Mouse (Mus musculus): ENCODE results near the gene Olfml3. TPM values are rescaled to one million over a fixed set of nuclear protein-coding genes. Genes with fewer than 3 reads are reported as not detected.
A peak's percentile ranks its signal among the peaks of the same experiment; 100 is the strongest.

Gene Olfml3
- polyA plus RNA-seq, 1 experiment from 2014 or later, result 80.7 TPM

DNA sequence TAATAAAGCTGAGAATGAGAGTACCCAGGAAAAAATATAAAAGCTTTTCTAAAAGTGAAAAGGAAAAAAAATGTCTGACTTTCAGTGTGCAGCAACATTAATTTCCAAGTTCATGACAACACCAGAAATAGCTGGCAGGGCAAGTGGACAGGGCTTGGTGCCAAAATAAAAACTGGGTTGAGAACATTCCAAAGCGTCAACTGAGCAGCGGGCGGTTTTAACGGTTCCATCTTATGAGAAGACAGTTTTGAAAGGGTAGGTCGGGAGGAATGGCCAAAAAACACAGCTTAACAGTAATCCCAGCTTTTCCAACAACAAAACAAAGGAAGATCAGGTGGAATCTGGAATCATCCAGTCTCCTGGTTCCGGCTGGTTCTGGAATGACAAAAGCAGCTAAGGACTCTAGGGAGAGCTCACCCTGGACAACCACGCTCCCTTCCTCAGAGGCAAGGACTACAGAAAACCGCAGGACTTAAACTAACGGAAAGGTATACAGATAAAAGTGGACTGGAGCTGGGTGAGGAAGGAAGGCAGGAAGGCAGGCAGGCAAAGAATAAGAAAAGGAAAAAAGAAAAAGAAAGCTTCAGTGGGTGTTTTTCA is 33.8 kb upstream of the Olfml3 start:
- Histone ChIP-seq H3K27me3 (no peaks in the 10 kb centered on the region), H3K27ac (peak overlapping the region; percentile 62), H3K9me3 (no peaks in the 10 kb centered on the region), H3K4me2 (peak overlapping the region; percentile 22; the same call in 1 of the 2 replicates), H3K9ac (0 out of 2 replicates have a peak overlapping the region, but pooled peaks have one; percentile 14), H3K36me3 (peaks cover 19% of the 10 kb centered on the region; the same call in 1 of the 2 replicates), H3K4me3 (no peak overlapping the region), H3K4me1 (peaks cover 27% of the 10 kb centered on the region)
- 39% methylated on average over 9 of the region's 9 CpGs for WGBS
- ATAC-seq (ENCODE audit: borderline replicate concordance, extremely low read depth, low FRiP score, low TSS enrichment), result no peak

DNA sequence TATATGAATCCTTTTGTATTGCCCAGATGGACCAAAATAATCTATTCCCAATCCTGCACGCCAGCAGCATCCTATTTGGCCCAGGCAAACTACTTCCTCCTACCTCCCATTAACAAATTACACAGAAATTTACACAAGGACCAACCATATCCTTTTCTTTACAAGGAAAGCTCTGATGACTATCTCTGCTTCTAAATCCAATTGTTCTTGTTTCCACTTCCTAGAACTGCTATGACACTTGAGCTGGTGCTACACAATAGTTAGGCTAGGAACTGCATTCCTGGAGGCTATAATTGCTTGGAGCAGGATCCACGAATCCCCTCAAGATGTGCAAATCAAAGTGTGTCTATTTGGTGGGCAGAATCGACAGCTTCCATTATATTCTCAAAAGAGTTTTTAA is 29.0 kb upstream of the Olfml3 start:
- no peaks in the 10 kb centered on the region for H3K9me3 ChIP-seq
- WGBS, result 75% methylated on average over 3 of the region's 3 CpGs
- no peak for ATAC-seq (ENCODE audit: borderline replicate concordance, extremely low read depth, low FRiP score, low TSS enrichment)
- H3K4me1 ChIP-seq, result peaks cover 11% of the 10 kb centered on the region
- H3K4me2 ChIP-seq, result no peak overlapping the region
- H3K36me3 ChIP-seq, result peaks cover 37% of the 10 kb centered on the region
- no peak overlapping the region for H3K9ac ChIP-seq
- no peak overlapping the region for H3K4me3 ChIP-seq
- H3K27me3 ChIP-seq, result no peaks in the 10 kb centered on the region
- H3K27ac ChIP-seq, result no peak overlapping the region

- Histone ChIP-seq H3K27me3 (no peaks in the 10 kb centered on the region), H3K9me3 (no peaks in the 10 kb centered on the region), H3K27ac (no peak overlapping the region), H3K9ac (no peak overlapping the region), H3K36me3 (peaks cover 71% of the 10 kb centered on the region), H3K4me2 (no peak overlapping the region), H3K4me1 (no peaks in the 10 kb centered on the region), H3K4me3 (no peak overlapping the region)
- 81% methylated on average over 5 of the region's 5 CpGs for WGBS
- no peak for ATAC-seq (ENCODE audit: borderline replicate concordance, extremely low read depth, low FRiP score, low TSS enrichment)
Measured at GRCm38 (mm10) chr3:103759261-103759970, 21.6 kb upstream of the Olfml3 start.

DNA sequence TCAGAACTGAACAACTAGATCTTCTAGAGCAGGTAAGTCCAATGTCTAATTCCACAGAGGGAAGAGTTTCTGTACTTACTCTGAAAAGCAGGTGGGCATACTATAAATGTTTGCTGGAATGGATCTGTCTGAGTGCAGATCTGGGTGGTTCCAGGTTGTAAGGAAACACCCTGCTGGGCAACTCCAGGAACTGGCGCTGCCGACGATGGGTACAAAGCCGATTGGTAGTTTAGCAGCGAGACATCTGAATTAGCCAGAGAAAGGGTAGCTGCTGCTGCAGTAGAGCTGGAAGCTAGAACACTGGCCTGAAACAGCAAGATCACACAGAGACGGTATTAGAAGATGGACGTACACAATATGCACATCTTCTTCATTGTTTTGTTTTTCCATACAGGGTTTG is 20.7 kb upstream of the Olfml3 start:
- peaks cover 78% of the 10 kb centered on the region for H3K36me3 ChIP-seq
- 88% methylated on average over 7 of the region's 7 CpGs for WGBS
- H3K9me3 ChIP-seq, result no peaks in the 10 kb centered on the region
- H3K9ac ChIP-seq, result no peak overlapping the region
- H3K27ac ChIP-seq, result no peak overlapping the region
- no peaks in the 10 kb centered on the region for H3K27me3 ChIP-seq
- no peak for ATAC-seq (ENCODE audit: borderline replicate concordance, extremely low read depth, low FRiP score, low TSS enrichment)
- H3K4me3 ChIP-seq, result no peak overlapping the region
- no peak overlapping the region for H3K4me2 ChIP-seq
- H3K4me1 ChIP-seq, result no peaks in the 10 kb centered on the region

GRCm38 (mm10) chr3:103756920-103757319 is 19.1 kb upstream of the Olfml3 start:
- no peak for ATAC-seq (ENCODE audit: borderline replicate concordance, extremely low read depth, low FRiP score, low TSS enrichment)
- Histone ChIP-seq H3K27me3 (no peaks in the 10 kb centered on the region), H3K9me3 (no peaks in the 10 kb centered on the region), H3K9ac (no peak overlapping the region), H3K27ac (no peak overlapping the region), H3K4me3 (no peak overlapping the region), H3K36me3 (peaks cover 74% of the 10 kb centered on the region), H3K4me1 (no peaks in the 10 kb centered on the region), H3K4me2 (no peak overlapping the region)
- WGBS, result 86% methylated on average over 2 of the region's 2 CpGs

- H3K9me3 ChIP-seq, result no peaks in the 10 kb centered on the region
- WGBS, result 50% methylated on average over 3 of the region's 3 CpGs
- H3K36me3 ChIP-seq, result peaks cover 74% of the 10 kb centered on the region
- H3K27me3 ChIP-seq, result no peaks in the 10 kb centered on the region
- H3K9ac ChIP-seq, result no peak overlapping the region
- no peak overlapping the region for H3K27ac ChIP-seq
- H3K4me2 ChIP-seq, result no peak overlapping the region
- ATAC-seq (ENCODE audit: borderline replicate concordance, extremely low read depth, low FRiP score, low TSS enrichment), result no peak
- no peaks in the 10 kb centered on the region for H3K4me1 ChIP-seq
- H3K4me3 ChIP-seq, result no peak overlapping the region
Measured at GRCm38 (mm10) chr3:103755351-103755750, 17.6 kb upstream of the Olfml3 start.

DNA sequence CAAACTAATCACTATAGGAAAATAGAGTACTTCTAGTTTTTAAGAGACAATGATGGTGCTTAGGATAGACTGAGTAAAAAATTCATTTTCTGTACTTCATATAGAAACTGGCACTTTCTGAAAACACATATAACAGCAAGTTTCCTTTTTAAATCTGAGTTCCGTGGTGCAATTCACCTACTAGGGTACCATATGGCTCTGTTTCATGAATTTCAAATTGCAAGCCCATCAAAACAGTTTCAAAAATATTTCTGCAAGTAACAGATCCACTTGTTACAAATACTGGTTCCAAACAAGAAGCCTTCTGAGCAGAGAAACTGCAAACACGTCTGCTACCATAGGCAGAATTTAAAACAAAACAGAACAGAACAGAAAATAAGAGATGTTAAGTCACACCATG is 13.8 kb upstream of the Olfml3 start:
- Histone ChIP-seq H3K27ac (no peak overlapping the region), H3K4me1 (no peaks in the 10 kb centered on the region), H3K4me3 (no peak overlapping the region), H3K36me3 (peaks cover 75% of the 10 kb centered on the region), H3K9ac (no peak overlapping the region), H3K27me3 (no peaks in the 10 kb centered on the region), H3K9me3 (no peaks in the 10 kb centered on the region), H3K4me2 (no peak overlapping the region)
- ATAC-seq (ENCODE audit: borderline replicate concordance, extremely low read depth, low FRiP score, low TSS enrichment), result no peak
- 81% methylated on average over 2 of the region's 2 CpGs for WGBS

- Histone ChIP-seq H3K27me3 (no peaks in the 10 kb centered on the region), H3K4me3 (no peak overlapping the region), H3K4me1 (no peaks in the 10 kb centered on the region), H3K36me3 (peaks cover 80% of the 10 kb centered on the region), H3K4me2 (no peak overlapping the region), H3K27ac (no peak overlapping the region), H3K9ac (no peak overlapping the region), H3K9me3 (no peaks in the 10 kb centered on the region)
- ATAC-seq (ENCODE audit: borderline replicate concordance, extremely low read depth, low FRiP score, low TSS enrichment), result no peak
- 75% methylated on average over 5 of the region's 5 CpGs for WGBS
Measured at GRCm38 (mm10) chr3:103746711-103747110, 8.9 kb upstream of the Olfml3 start.

- Histone ChIP-seq H3K4me2 (no peak overlapping the region), H3K27ac (no peak overlapping the region), H3K4me1 (no peaks in the 10 kb centered on the region), H3K27me3 (no peaks in the 10 kb centered on the region), H3K9ac (no peak overlapping the region), H3K4me3 (no peak overlapping the region), H3K36me3 (peaks cover 72% of the 10 kb centered on the region), H3K9me3 (no peaks in the 10 kb centered on the region)
- no peak for ATAC-seq (ENCODE audit: borderline replicate concordance, extremely low read depth, low FRiP score, low TSS enrichment)
- 87% methylated on average over 14 of the region's 14 CpGs for WGBS
Measured at GRCm38 (mm10) chr3:103745001-103745770, 7.4 kb upstream of the Olfml3 start.

DNA sequence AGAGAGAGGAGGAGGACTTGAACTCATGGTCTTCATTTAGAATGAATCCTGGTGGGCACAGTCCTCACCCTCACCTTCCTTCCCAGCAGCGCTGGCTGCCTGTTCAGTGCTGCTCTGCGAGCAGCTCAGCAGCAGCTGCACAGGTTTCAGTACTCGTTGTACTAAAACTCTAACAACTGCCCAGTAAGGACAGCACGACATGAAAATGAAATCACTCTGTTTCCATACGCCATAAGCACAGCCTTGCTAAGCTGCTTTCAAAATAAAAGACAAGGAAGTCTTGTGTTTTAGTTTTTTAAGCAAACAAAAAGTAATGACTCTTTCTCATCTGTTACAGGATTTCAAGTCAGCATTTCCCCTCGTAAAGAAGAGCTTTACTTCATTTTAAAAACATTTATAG is 5.4 kb upstream of the Olfml3 start:
- 78% methylated on average over 6 of the region's 6 CpGs for WGBS

DNA sequence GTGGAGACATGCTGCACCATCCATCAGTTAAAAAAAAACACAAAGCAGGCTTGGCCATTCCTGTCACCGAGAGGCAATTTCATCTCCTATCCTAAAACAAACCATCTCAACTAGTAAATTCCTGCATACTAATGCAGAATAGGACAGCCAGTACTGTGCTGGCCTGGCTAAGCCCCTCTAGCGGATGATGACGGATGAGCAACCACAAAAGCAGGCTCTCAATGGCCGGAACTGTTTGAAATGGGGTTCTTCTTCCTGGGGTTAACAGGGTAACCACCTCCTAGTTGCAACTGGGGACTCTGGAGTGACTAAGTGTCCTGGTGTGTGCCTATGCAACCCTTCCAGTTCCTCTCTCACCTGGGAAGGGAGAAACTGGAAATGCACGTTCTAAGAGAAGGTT is 2.5 kb upstream of the Olfml3 start:
- Histone ChIP-seq H3K9ac (no peak overlapping the region), H3K27me3 (no peaks in the 10 kb centered on the region), H3K27ac (no peak overlapping the region), H3K4me1 (peaks cover 34% of the 10 kb centered on the region), H3K4me2 (no peak overlapping the region), H3K36me3 (peaks cover 27% of the 10 kb centered on the region), H3K4me3 (no peak overlapping the region), H3K9me3 (no peaks in the 10 kb centered on the region)
- WGBS, result 50% methylated on average over 5 of the region's 5 CpGs
- ATAC-seq (ENCODE audit: borderline replicate concordance, extremely low read depth, low FRiP score, low TSS enrichment), result no peak

More for the DNA sequence above, 5.4 kb upstream of the Olfml3 start:
- ATAC-seq (ENCODE audit: borderline replicate concordance, extremely low read depth, low FRiP score, low TSS enrichment), result no peak
- Histone ChIP-seq H3K4me2 (no peak overlapping the region), H3K4me1 (peaks cover 7% of the 10 kb centered on the region; the same call in 1 of the 2 replicates), H3K27ac (no peak overlapping the region), H3K9me3 (no peaks in the 10 kb centered on the region), H3K4me3 (no peak overlapping the region), H3K36me3 (peaks cover 53% of the 10 kb centered on the region), H3K27me3 (no peaks in the 10 kb centered on the region), H3K9ac (no peak overlapping the region)

- Histone ChIP-seq H3K4me1 (peaks cover 45% of the 10 kb centered on the region), H3K4me3 (peak within 1 kb of the TSS; percentile 40), H3K36me3 (peaks cover 19% of the 10 kb centered on the region), H3K9me3 (no peaks in the 10 kb centered on the region), H3K27me3 (no peaks in the 10 kb centered on the region), H3K9ac (peak within 1 kb of the TSS; percentile 43), H3K27ac (peak within 1 kb of the TSS; percentile 96), H3K4me2 (peak within 1 kb of the TSS; percentile 61)
- ATAC-seq (ENCODE audit: borderline replicate concordance, extremely low read depth, low FRiP score, low TSS enrichment), result no peak
- 89% methylated on average over 1 of the region's 1 CpGs for WGBS
Measured at GRCm38 (mm10) chr3:103739329-103739728, 1.5 kb upstream of the Olfml3 start, which contains the start of gene Gm10964. Gene Gm10964, plus strand, starts transcription at chr3:103739366.
